Mouse (Mus musculus) ES-E14 (cell line): ENCODE results near the gene Dlgap1. TPM values are rescaled to one million over a fixed set of nuclear protein-coding genes. Genes with fewer than 3 reads are reported as not detected.

ENCODE experiments used
- DNase-seq: peaks from one replicate; pipeline ENCODE4 v3.0.0-alpha.2; 2013; ENCODE audit warnings: low read depth, low spot score
- H3K27ac ChIP-seq: 2 replicates; pipeline ENCODE4 v1.5.1; 2012; ENCODE audit warnings: low read depth, mild to moderate bottlenecking, low read length, moderate library complexity, mixed read lengths; ENCODE audit not compliant: poor library complexity, insufficient read depth, severe bottlenecking
- H3K36me3 ChIP-seq: 2 replicates; pipeline ENCODE4 v1.6.1; 2012; ENCODE audit warnings: mild to moderate bottlenecking, low read length, moderate library complexity, mixed read lengths; ENCODE audit not compliant: control insufficient read depth, poor library complexity, insufficient read depth, severe bottlenecking
- H3K4me1 ChIP-seq, 2 experiments: fragments of 150-350 bp in 1 of 2; sonication (generic) in 1 of 2; 2 replicates each; pipeline ENCODE4 v1.6.1; 2012; ENCODE audit warnings: low read length in 2 of 2, mild to moderate bottlenecking in 1 of 2, mixed read lengths in 1 of 2; ENCODE audit not compliant: control insufficient read depth in 2 of 2, insufficient read depth in 2 of 2, poor library complexity in 1 of 2
- H3K4me3 ChIP-seq, 2 experiments: fragments of 150-350 bp in 1 of 2; sonication (generic) in 1 of 2; 2 replicates each; pipeline ENCODE4 v1.5.1; 2012; ENCODE audit warnings: low read length in 2 of 2, low read depth in 1 of 2, mild to moderate bottlenecking in 1 of 2, mixed read lengths in 1 of 2; ENCODE audit not compliant: insufficient read depth in 1 of 2, poor library complexity in 1 of 2, severe bottlenecking in 1 of 2
- H3K9ac ChIP-seq: 2 replicates; pipeline ENCODE4 v1.6.1; 2012; ENCODE audit warnings: low read depth, mild to moderate bottlenecking, low read length, mixed read lengths; ENCODE audit not compliant: poor library complexity, insufficient read depth, severe bottlenecking
- H3K9me3 ChIP-seq: fragments of 150-350 bp; sonication (generic); 2 replicates; pipeline ENCODE4 v1.6.1; 2012; ENCODE audit warnings: low read depth, mild to moderate bottlenecking, low read length; ENCODE audit not compliant: control insufficient read depth, insufficient read depth
- CHD2 ChIP-seq: IDR thresholded peaks from 2 replicates; pipeline ENCODE4 v1.6.1; 2014; ENCODE audit warnings: mild to moderate bottlenecking, low read depth, low read length, inconsistent platforms
- HCFC1 ChIP-seq: IDR thresholded peaks from 2 replicates; pipeline ENCODE4 v1.6.1; 2012; ENCODE audit warnings: low read length, inconsistent platforms, borderline replicate concordance; ENCODE audit not compliant: insufficient read depth
- MAFK ChIP-seq: IDR thresholded peaks from 2 replicates; pipeline ENCODE4 v1.6.1; 2014; ENCODE audit warnings: mild to moderate bottlenecking, low read depth, low read length, inconsistent platforms; ENCODE audit not compliant: insufficient read depth
- ZC3H11A ChIP-seq: IDR thresholded peaks from 2 replicates; pipeline ENCODE4 v1.6.1; 2012; ENCODE audit warnings: low read depth, mild to moderate bottlenecking, inconsistent platforms, low read length, borderline replicate concordance
- ZNF384 ChIP-seq: IDR thresholded peaks from 2 replicates; pipeline ENCODE4 v1.6.1; 2012; ENCODE audit warnings: low read depth, low read length, inconsistent platforms
- in situ Hi-C, 2 experiments: fragments of 600-800 bp; cut with MboI; formaldehyde crosslinking; loops; one replicate each; pipeline ENCODE4 v1.15.1; 2025; ENCODE audit warnings: low sequenced_read_pairs in 2 of 2, inconsistent platforms in 1 of 2; ENCODE audit not compliant: unreplicated experiment in 2 of 2
- total RNA-seq: library from RNA; depleted of rRNA; stranded (reverse); fragments of 300-350 nt; gene quantifications from 2 replicates; pipeline ENCODE4 v1.2.3, GENCODE M21; 2012

Dlgap1 gene
- total RNA-seq, 1 experiment = 0.94 TPM

DNA sequence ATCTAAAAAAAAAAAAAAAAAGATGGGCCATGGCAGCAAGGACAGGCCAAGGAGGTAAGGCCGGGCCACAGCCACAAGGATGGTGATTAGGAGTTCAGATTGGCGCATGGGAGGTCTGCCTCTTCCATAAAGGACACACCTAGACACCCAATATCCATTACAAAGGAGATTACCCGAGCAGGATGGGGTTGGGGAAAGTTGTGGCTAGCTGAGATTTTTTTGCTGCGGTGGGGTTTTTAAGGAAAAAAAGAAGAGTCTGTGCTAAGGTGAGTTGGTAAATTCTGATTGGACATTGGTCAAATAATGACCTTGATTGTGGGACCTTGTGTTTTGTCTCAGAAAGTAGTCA, 859.3 kb downstream of the Dlgap1 start:
- in situ Hi-C loops = no loop called here
- no peaks in the 10 kb centered on the region for H3K9me3 ChIP-seq
- peak; percentile 88 for DNase-seq
- H3K4me3 ChIP-seq = peak overlapping the region; percentile 8 to 20
- peaks cover 4% of the 10 kb centered on the region; the same call in 1 of the 2 replicates for H3K36me3 ChIP-seq
- peaks cover 9 to 18% of the 10 kb centered on the region in 2 experiments for H3K4me1 ChIP-seq
- peak overlapping the region; percentile 74; the same call in 1 of the 2 replicates for H3K9ac ChIP-seq
- TF ChIP-seq MAFK = peak; percentile 83
- no peak; the same call in 1 of the 2 replicates for TF ChIP-seq CHD2
- TF ChIP-seq ZC3H11A = no peak
- no peak for TF ChIP-seq HCFC1
- TF ChIP-seq ZNF384 = peak; percentile 92
- H3K27ac ChIP-seq = peak overlapping the region; percentile 100

DNA sequence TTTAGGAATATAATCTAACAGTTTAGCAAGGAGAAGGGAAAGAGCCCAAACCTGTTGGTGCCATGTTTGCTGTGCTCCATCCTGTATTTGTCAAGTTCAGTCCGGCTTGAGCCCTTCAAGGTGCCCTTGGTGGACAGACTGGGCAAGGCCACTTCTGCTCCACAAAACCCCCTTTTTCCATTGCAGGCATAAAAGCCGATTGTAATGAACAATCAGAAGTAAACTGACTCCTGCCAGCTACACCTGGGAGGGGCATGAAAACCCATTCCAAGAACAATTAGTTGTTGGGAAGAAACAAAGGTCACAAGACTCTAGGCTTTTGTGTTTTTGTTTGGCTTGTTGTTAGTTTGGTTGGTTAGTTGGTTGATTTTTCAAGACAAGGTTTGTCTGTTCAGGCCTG, 859.7 kb downstream of the Dlgap1 start:
- TF ChIP-seq HCFC1 (peak; percentile 5; the same call in 1 of the 2 replicates), ZNF384 (no peak), MAFK (no peak), CHD2 (0 out of 2 replicates have a peak, but pooled peaks have one; percentile 0), ZC3H11A (no peak)
- H3K4me3 ChIP-seq = peak overlapping the region; percentile 8 to 20
- H3K9me3 ChIP-seq = no peaks in the 10 kb centered on the region
- in situ Hi-C loops = no loop called here
- peak overlapping the region; percentile 74 for H3K9ac ChIP-seq
- peak overlapping the region; percentile 100 for H3K27ac ChIP-seq
- peak; percentile 85 for DNase-seq
- H3K4me1 ChIP-seq = peaks cover 9 to 16% of the 10 kb centered on the region in 2 experiments
- peaks cover 4% of the 10 kb centered on the region; the same call in 1 of the 2 replicates for H3K36me3 ChIP-seq

DNA sequence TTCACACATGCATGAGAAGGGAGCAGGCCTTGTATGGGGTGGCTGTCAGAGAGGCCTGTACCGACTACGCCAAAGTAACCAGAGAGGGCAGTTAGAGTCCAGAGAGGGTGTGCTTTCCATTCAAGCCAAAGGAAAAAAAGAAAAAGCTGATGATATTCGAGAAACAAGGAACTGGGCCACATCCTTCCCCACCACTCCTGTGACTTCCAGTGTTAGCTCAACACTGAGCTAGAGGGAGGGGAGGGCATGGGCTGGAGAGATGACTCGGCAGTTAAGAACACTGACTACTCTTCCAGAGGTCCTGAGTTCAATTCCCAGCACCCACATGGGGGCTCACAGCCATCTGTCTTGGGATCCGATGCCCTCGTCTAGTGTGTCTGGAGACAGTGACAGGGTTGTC, 860.3 kb downstream of the Dlgap1 start:
- H3K4me3 ChIP-seq = peak overlapping the region in 1 of 2 experiments; percentile 20; a peak in 3 of 4 replicates
- H3K36me3 ChIP-seq = peaks cover 4% of the 10 kb centered on the region; the same call in 1 of the 2 replicates
- in situ Hi-C loops = no loop called here
- H3K4me1 ChIP-seq = peaks cover 9 to 16% of the 10 kb centered on the region in 2 experiments
- no peak for DNase-seq
- TF ChIP-seq CHD2 (no peak), MAFK (peak; percentile 85)
- H3K27ac ChIP-seq = peak overlapping the region; percentile 100
- H3K9me3 ChIP-seq = no peaks in the 10 kb centered on the region
- H3K9ac ChIP-seq = peak overlapping the region; percentile 58

DNA sequence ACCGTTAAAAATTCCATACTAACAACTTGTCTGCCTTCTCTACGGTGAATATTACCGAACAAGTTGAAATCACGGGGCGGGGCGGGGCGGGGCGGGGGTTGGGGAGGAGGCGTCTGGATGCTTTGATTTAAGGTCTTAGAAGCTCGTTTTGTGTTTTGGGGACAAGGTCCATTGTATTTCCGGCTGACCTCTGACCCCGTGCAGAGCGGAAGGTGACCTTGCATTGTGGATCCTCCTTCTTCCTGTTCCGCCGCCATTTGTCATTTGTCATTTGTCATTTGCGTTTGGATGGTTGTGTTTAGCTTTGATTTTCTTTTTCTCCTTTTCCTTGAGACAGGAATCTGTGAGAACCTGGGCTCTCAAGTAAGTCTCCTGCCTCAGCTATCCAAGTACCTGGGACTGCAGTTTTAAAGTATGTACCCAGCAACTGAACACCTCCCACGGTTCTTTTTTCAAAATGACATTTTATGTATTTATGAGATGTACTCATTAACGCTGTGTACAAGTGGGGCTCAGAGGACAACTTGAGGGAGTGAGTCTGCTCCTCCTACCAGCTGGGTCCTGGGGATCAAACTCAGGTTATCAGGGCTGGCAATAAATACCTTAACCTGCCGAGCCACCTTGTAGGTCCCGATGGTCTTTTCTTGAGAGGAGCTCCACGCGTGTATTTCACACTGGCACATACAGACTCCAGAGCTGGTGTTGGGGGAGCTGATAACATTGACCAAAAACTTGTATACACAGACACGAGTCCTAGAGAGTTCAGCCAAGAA, 861.3 kb downstream of the Dlgap1 start:
- no peak for DNase-seq
- H3K36me3 ChIP-seq = peaks cover 4% of the 10 kb centered on the region; the same call in 1 of the 2 replicates
- peak overlapping the region; percentile 70 for H3K9ac ChIP-seq
- TF ChIP-seq ZNF384 (no peak), CHD2 (no peak; the same call in 1 of the 2 replicates), MAFK (no peak), HCFC1 (0 out of 2 replicates have a peak, but pooled peaks have one; percentile 18)
- H3K27ac ChIP-seq = peak overlapping the region; percentile 100
- H3K4me1 ChIP-seq = peaks cover 9 to 16% of the 10 kb centered on the region in 2 experiments
- peak overlapping the region; percentile 58 to 65 for H3K4me3 ChIP-seq
- H3K9me3 ChIP-seq = no peaks in the 10 kb centered on the region
- in situ Hi-C loops = no loop called here
